29 mouse cellular contexts compared by ENCODE assay signal in genomic region chr15:79645483-79645882, GRCm38 (mm10). TPM values are rescaled to one million over a fixed set of nuclear protein-coding genes. Genes with fewer than 3 reads are reported as not detected.
"Had no signal": no experiment of that assay in that cellular context is flagged by ENCODE, and none has a peak within 500 bp of the region (broad histone marks: within the 10 kb centered on the region; RNA-seq: fewer than 3 reads in every experiment).

No protein-coding gene starts in this region.

- H3K9ac ChIP-seq: embryonic facial prominence, embryonic 12.5 days; embryonic facial prominence, embryonic 13.5 days; embryonic facial prominence, embryonic 15.5 days; forebrain, embryonic 12.5 days; forebrain, embryonic 13.5 days; forebrain, embryonic 15.5 days; forebrain, postnatal 0 days had no signal

- H3K27ac ChIP-seq: embryonic facial prominence, embryonic 10.5 days; embryonic facial prominence, embryonic 12.5 days; embryonic facial prominence, embryonic 13.5 days; embryonic facial prominence, embryonic 15.5 days; forebrain, embryonic 10.5 days; forebrain, embryonic 12.5 days; forebrain, embryonic 13.5 days; forebrain, embryonic 15.5 days; gastrocnemius, adult 2 months; heart, adult 2 months had no signal

- ATAC-seq: forebrain, embryonic 13.5 days; forebrain, embryonic 14.5 days; forebrain, embryonic 15.5 days; forebrain, embryonic 16.5 days; forebrain, postnatal 0 days had no signal

- H3K4me3 ChIP-seq: embryonic facial prominence, embryonic 10.5 days; embryonic facial prominence, embryonic 12.5 days; embryonic facial prominence, embryonic 13.5 days; embryonic facial prominence, embryonic 15.5 days; erythroblast, embryonic 14.5 days; forebrain, embryonic 10.5 days; forebrain, embryonic 12.5 days; forebrain, embryonic 13.5 days; forebrain, embryonic 15.5 days; gastrocnemius, adult 2 months; heart, adult 2 months had no signal

- H3K4me1 ChIP-seq: embryonic facial prominence, embryonic 10.5 days; embryonic facial prominence, embryonic 12.5 days; embryonic facial prominence, embryonic 15.5 days; forebrain, embryonic 10.5 days; forebrain, embryonic 12.5 days; forebrain, embryonic 13.5 days; forebrain, embryonic 15.5 days had no signal

- H3K27me3 ChIP-seq: embryonic facial prominence, embryonic 12.5 days; embryonic facial prominence, embryonic 13.5 days; embryonic facial prominence, embryonic 15.5 days; forebrain, embryonic 12.5 days; forebrain, embryonic 13.5 days; forebrain, embryonic 15.5 days had no signal

- DNase-seq: cerebellum, adult 9-10 months; cerebellum, adult 9-11 months; cerebellum, postnatal 10 days; cerebellum, postnatal 14 days; cerebellum, postnatal 25 days; cerebellum, postnatal 36 days; embryo, embryonic 11 days; forebrain, postnatal 0 days; gastrocnemius, adult 2 months; gastrocnemius, postnatal 10 days; gastrocnemius, postnatal 14 days; gastrocnemius, postnatal 25 days; gastrocnemius, postnatal 36 days; heart, adult 11 months; heart, adult 18-20 months; heart, adult 2 months had no signal

- H3K9me3 ChIP-seq: embryonic facial prominence, embryonic 10.5 days; embryonic facial prominence, embryonic 12.5 days; embryonic facial prominence, embryonic 13.5 days; embryonic facial prominence, embryonic 15.5 days; forebrain, embryonic 10.5 days; forebrain, embryonic 12.5 days; forebrain, embryonic 13.5 days; forebrain, embryonic 15.5 days had no signal

RNA-seq across cellular contexts. Expression of gene Fam227a, which starts 13.3 kb away (rescaled TPM):
- polyA plus RNA-seq: erythroblast, embryonic 14.5 days had no signal

RNA-seq across cellular contexts. Expression of gene Dmc1, which starts 40.6 kb away (rescaled TPM):
- total RNA-seq: gastrocnemius, adult 18-20 months; gastrocnemius, adult 2 months; gastrocnemius, adult 8-10 months; gastrocnemius, postnatal 25 days; gastrocnemius, postnatal 36 days; heart, adult 18-20 months; heart, adult 2 months had no signal
- polyA plus RNA-seq: erythroblast, embryonic 14.5 days had no signal
